Mouse (Mus musculus) spleen, adult 2 months (tissue): ENCODE measurements around the gene Rab33b.

Experiments
- CTCF ChIP-seq: fragments of 200-500 bp; IDR thresholded peaks from 2 replicates; pipeline ENCODE4 v1.5.1; 2011; ENCODE audit warnings: mild to moderate bottlenecking, inconsistent platforms; ENCODE audit not compliant: insufficient read depth, insufficient read length, insufficient replicate concordance; ENCODE audit errors: extremely low read depth
- POLR2A ChIP-seq: fragments of 200-500 bp; IDR thresholded peaks from 2 replicates; pipeline ENCODE4 v1.6.1; 2011; ENCODE audit warnings: low read depth, low read length, inconsistent platforms

DNA sequence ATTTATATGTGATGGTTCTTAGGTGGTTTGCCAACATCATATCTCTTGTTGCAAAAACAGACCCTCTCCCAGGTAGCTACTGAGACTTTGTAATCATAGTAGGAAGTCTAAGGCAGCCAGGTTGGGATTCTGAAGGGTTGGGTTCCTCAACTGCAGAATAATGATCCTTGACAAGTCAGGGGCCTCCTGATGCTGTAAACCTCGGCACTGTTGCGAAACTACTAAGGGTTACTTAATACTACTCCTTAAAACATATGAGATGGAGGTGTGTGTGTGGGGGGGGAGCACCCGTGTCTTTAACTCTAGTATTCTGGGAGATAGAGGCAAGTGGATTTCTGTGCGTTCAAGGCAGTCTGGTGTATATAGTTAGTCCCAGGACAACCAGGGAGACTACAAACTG, 1.6 kb downstream of the Rab33b start:
- no peak for TF ChIP-seq CTCF
- TF ChIP-seq POLR2A = no peak
